In genomic region chr2:5894296-5894695, GRCm38 (mm10) we compare ENCODE assay signal across 8 mouse cellular contexts. TPM values are rescaled to one million over a fixed set of nuclear protein-coding genes. Genes with fewer than 3 reads are reported as not detected.
A peak's percentile ranks its signal among the peaks of the same experiment; 100 is the strongest.
DNase-seq lines count a peak whose midpoint lies in the region; ATAC-seq lines count a peak whose summit lies in the region.

No protein-coding gene starts in this region.

- H3K27ac ChIP-seq in heart, embryonic 13.5 days (replicated peaks): no peak overlapping the region; the same call in 1 of the 2 replicates
- peak overlapping the region; percentile 85 for H3K27ac ChIP-seq in liver, embryonic 15.5 days (replicated peaks)

- 44% methylated on average over 11 of the region's 11 CpGs for WGBS in heart, embryonic 13.5 days
- 41% methylated on average over 11 of the region's 11 CpGs for WGBS in liver, embryonic 15.5 days (ENCODE audit: insufficient replicate concordance)

- no peak for DNase-seq in heart, postnatal 4 days
- peak; percentile 45 for DNase-seq in Muller cell, postnatal 12 days (ENCODE audit: inconsistent ontology term)
- peak; percentile 33 for DNase-seq in gonadal fat pad, adult 2 months (ENCODE audit: low read depth)
- DNase-seq in thymus, postnatal 0 days (ENCODE audit: low spot score): no peak
- DNase-seq in right cerebral cortex, postnatal 14 days: no peak
- DNase-seq in urinary bladder, postnatal 10 days (ENCODE audit: low spot score): no peak

- H3K36me3 ChIP-seq in heart, embryonic 13.5 days: peaks cover 30% of the 10 kb centered on the region
- peaks cover 17% of the 10 kb centered on the region for H3K36me3 ChIP-seq in liver, embryonic 15.5 days (replicated peaks)

- peak overlapping the region; percentile 93 for H3K4me3 ChIP-seq in heart, embryonic 13.5 days
- peak overlapping the region; percentile 80 for H3K4me3 ChIP-seq in liver, embryonic 15.5 days (replicated peaks)

- H3K9ac ChIP-seq in heart, embryonic 13.5 days: peak overlapping the region; percentile 95
- H3K9ac ChIP-seq in liver, embryonic 15.5 days: peak overlapping the region; percentile 83

- H3K4me1 ChIP-seq in heart, embryonic 13.5 days: peaks cover 14% of the 10 kb centered on the region
- H3K4me1 ChIP-seq in liver, embryonic 15.5 days (replicated peaks): peaks cover 28% of the 10 kb centered on the region

- H3K4me2 ChIP-seq in heart, embryonic 13.5 days: peak overlapping the region; percentile 72
- peak overlapping the region; percentile 97 for H3K4me2 ChIP-seq in liver, embryonic 15.5 days

- ATAC-seq in heart, embryonic 13.5 days (ENCODE audit: extremely low read depth, insufficient number of reproducible peaks, low FRiP score, low TSS enrichment): no peak
- no peak for ATAC-seq in liver, embryonic 15.5 days (ENCODE audit: insufficient read depth)

- no peaks in the 10 kb centered on the region for H3K9me3 ChIP-seq in heart, embryonic 13.5 days
- no peaks in the 10 kb centered on the region for H3K9me3 ChIP-seq in liver, embryonic 15.5 days (replicated peaks)

- no peaks in the 10 kb centered on the region for H3K27me3 ChIP-seq in heart, embryonic 13.5 days (replicated peaks)
- no peaks in the 10 kb centered on the region for H3K27me3 ChIP-seq in liver, embryonic 15.5 days

RNA-seq across cellular contexts. Expression of gene Sec61a2, which starts 0.9 kb away (rescaled TPM):
- polyA plus RNA-seq in heart, embryonic 13.5 days (2015; fragmentation: Nextera tagmentation; extraction: Ambion mirVana): 49.2 and 50.0 TPM in 2 replicates
- total RNA-seq in heart, postnatal 4 days (2021): 10 to 100 TPM; 28.8 to 29.0 TPM
- polyA plus RNA-seq in gonadal fat pad, adult 2 months (2012; rRNA removed): 70.7 and 71.1 TPM in 2 replicates
- 11.6 and 13.1 TPM in 2 replicates for polyA plus RNA-seq in liver, embryonic 15.5 days (2015; fragmentation: Nextera tagmentation; extraction: Ambion mirVana)
- polyA plus RNA-seq in thymus, postnatal 0 days (2015; fragmentation: Nextera tagmentation; extraction: Ambion mirVana): 13.9 and 18.2 TPM in 2 replicates

RNA-seq across cellular contexts. Expression of gene Gm13199, which starts 31.6 kb away (rescaled TPM):
- polyA plus RNA-seq in heart, embryonic 13.5 days (2015; fragmentation: Nextera tagmentation; extraction: Ambion mirVana): 0.44 and 0.85 TPM in 2 replicates
- under 1 TPM in 1 of 2 experiments, not detected in 1; 0.47 TPM for total RNA-seq in heart, postnatal 4 days (2021)
- polyA plus RNA-seq in gonadal fat pad, adult 2 months (2012; rRNA removed): 0.61 and 1.4 TPM in 2 replicates
- 0.45 and 0.50 TPM in 2 replicates for polyA plus RNA-seq in liver, embryonic 15.5 days (2015; fragmentation: Nextera tagmentation; extraction: Ambion mirVana)
- polyA plus RNA-seq in thymus, postnatal 0 days (2015; fragmentation: Nextera tagmentation; extraction: Ambion mirVana): 1.1 and 1.7 TPM in 2 replicates

RNA-seq across cellular contexts. Expression of gene Dhtkd1, which starts 48.3 kb away (rescaled TPM):
- 1.7 and 3.2 TPM in 2 replicates for polyA plus RNA-seq in heart, embryonic 13.5 days (2015; fragmentation: Nextera tagmentation; extraction: Ambion mirVana)
- 1 to 10 TPM; 2.3 to 3.0 TPM for total RNA-seq in heart, postnatal 4 days (2021)
- polyA plus RNA-seq in gonadal fat pad, adult 2 months (2012; rRNA removed): 8.0 and 9.8 TPM in 2 replicates
- polyA plus RNA-seq in liver, embryonic 15.5 days (2015; fragmentation: Nextera tagmentation; extraction: Ambion mirVana): 3.5 and 4.0 TPM in 2 replicates
- polyA plus RNA-seq in thymus, postnatal 0 days (2015; fragmentation: Nextera tagmentation; extraction: Ambion mirVana): 0.13 and 0.23 TPM in 2 replicates

RNA-seq across cellular contexts. Expression of gene Cdc123, which starts 49.3 kb away (rescaled TPM):
- 184 and 186 TPM in 2 replicates for polyA plus RNA-seq in heart, embryonic 13.5 days (2015; fragmentation: Nextera tagmentation; extraction: Ambion mirVana)
- 100 to 1,000 TPM in 1 of 2 experiments, 10 to 100 TPM in 1; 93.8 to 111 TPM for total RNA-seq in heart, postnatal 4 days (2021)
- polyA plus RNA-seq in gonadal fat pad, adult 2 months (2012; rRNA removed): 122 and 134 TPM in 2 replicates
- polyA plus RNA-seq in liver, embryonic 15.5 days (2015; fragmentation: Nextera tagmentation; extraction: Ambion mirVana): 130 and 139 TPM in 2 replicates
- polyA plus RNA-seq in thymus, postnatal 0 days (2015; fragmentation: Nextera tagmentation; extraction: Ambion mirVana): 289 and 292 TPM in 2 replicates

RNA-seq across cellular contexts. Expression of gene Nudt5, which starts 49.5 kb away (rescaled TPM):
- polyA plus RNA-seq in heart, embryonic 13.5 days (2015; fragmentation: Nextera tagmentation; extraction: Ambion mirVana): 59.8 and 69.0 TPM in 2 replicates
- 10 to 100 TPM; 33.1 to 34.5 TPM for total RNA-seq in heart, postnatal 4 days (2021)
- 13.8 and 19.5 TPM in 2 replicates for polyA plus RNA-seq in gonadal fat pad, adult 2 months (2012; rRNA removed)
- 41.1 and 47.0 TPM in 2 replicates for polyA plus RNA-seq in liver, embryonic 15.5 days (2015; fragmentation: Nextera tagmentation; extraction: Ambion mirVana)
- polyA plus RNA-seq in thymus, postnatal 0 days (2015; fragmentation: Nextera tagmentation; extraction: Ambion mirVana): 75.2 and 90.3 TPM in 2 replicates

Comparison
In these comparisons a context has a peak if more than half of its experiments do, and no peak if none do; other contexts are left out.
1. DNase-seq: peak in Muller cell, postnatal 12 days (single experiment) and gonadal fat pad, adult 2 months (single experiment); none in heart, postnatal 4 days (single experiment), thymus, postnatal 0 days (single experiment), right cerebral cortex, postnatal 14 days (single experiment) and urinary bladder, postnatal 10 days (single experiment).